Mouse (Mus musculus) MEL (cell line): ENCODE data around the gene Mpnd.
A peak's percentile ranks its signal among the peaks of the same experiment; 100 is the strongest.

Experiments used
- CTCF ChIP-seq, 3 experiments: IDR thresholded peaks in 2 of 3; conservative IDR thresholded peaks in 1 of 3; 2 replicates each; pipeline ENCODE4 v1.5.1; 2011 to 2012; ENCODE audit warnings: low read length in 3 of 3, low read depth in 2 of 3, mild to moderate bottlenecking in 2 of 3, improper control_type of control experiment in 1 of 3, inconsistent platforms in 1 of 3, mixed read lengths in 1 of 3, moderate library complexity in 1 of 3; ENCODE audit not compliant: control insufficient read depth in 1 of 3, insufficient read depth in 1 of 3, poor library complexity in 1 of 3, severe bottlenecking in 1 of 3
- ELF1 ChIP-seq: IDR thresholded peaks from 2 replicates; pipeline ENCODE4 v1.6.1; 2014; ENCODE audit warnings: low read depth, mild to moderate bottlenecking, inconsistent platforms, low read length, improper control_type of control experiment, moderate library complexity
- GABPA ChIP-seq: IDR thresholded peaks from 2 replicates; pipeline ENCODE4 v1.6.1; 2012; ENCODE audit warnings: low read depth, mild to moderate bottlenecking, inconsistent platforms, low read length, improper control_type of control experiment, moderate library complexity
- KAT2A ChIP-seq: conservative IDR thresholded peaks from 2 replicates; pipeline ENCODE4 v1.6.1; 2012; ENCODE audit warnings: low read depth, low read length, improper control_type of control experiment, inconsistent platforms
- MAX ChIP-seq: IDR thresholded peaks from 2 replicates; pipeline ENCODE4 v1.6.1; 2011; ENCODE audit warnings: low read length, improper control_type of control experiment
- MAZ ChIP-seq: IDR thresholded peaks from 2 replicates; pipeline ENCODE4 v1.6.1; 2012; ENCODE audit warnings: low read depth, mild to moderate bottlenecking, inconsistent platforms, low read length, improper control_type of control experiment
- POLR2A ChIP-seq, 2 experiments: IDR thresholded peaks; 2 replicates each; pipeline ENCODE4 v1.6.1; 2011 to 2012; ENCODE audit warnings: low read length in 2 of 2, mild to moderate bottlenecking in 2 of 2, control low read depth in 1 of 2, improper control_type of control experiment in 1 of 2, low read depth in 1 of 2, moderate library complexity in 1 of 2; ENCODE audit not compliant: control insufficient read depth in 1 of 2, insufficient read depth in 1 of 2, poor library complexity in 1 of 2
- SIN3A ChIP-seq: IDR thresholded peaks from 2 replicates; pipeline ENCODE4 v1.6.1; 2012; ENCODE audit warnings: low read length, improper control_type of control experiment, inconsistent platforms
- TBP ChIP-seq: IDR thresholded peaks from 2 replicates; pipeline ENCODE4 v1.8.0; 2011; ENCODE audit warnings: low read depth, low read length, improper control_type of control experiment
- TCF12 ChIP-seq: IDR thresholded peaks from 2 replicates; pipeline ENCODE4 v1.6.1; 2014; ENCODE audit warnings: low read depth, mild to moderate bottlenecking, inconsistent platforms, low read length, improper control_type of control experiment, moderate library complexity
- USF1 ChIP-seq: IDR thresholded peaks from 2 replicates; pipeline ENCODE4 v1.6.1; 2014; ENCODE audit warnings: low read depth, mild to moderate bottlenecking, inconsistent platforms, low read length, improper control_type of control experiment, moderate library complexity
- ZKSCAN1 ChIP-seq: IDR thresholded peaks from 2 replicates; pipeline ENCODE4 v1.6.1; 2012; ENCODE audit warnings: low read depth, mild to moderate bottlenecking, inconsistent platforms, low read length, improper control_type of control experiment, moderate library complexity

- TF ChIP-seq CTCF (IDR thresholded peaks at IDR 0.05 in 2 of 3, conservative IDR thresholded peaks at IDR 0.05 in 1 of 3; ENCODE audit: control insufficient read depth in 1 of 3, insufficient read depth in 1 of 3, low read depth in 2 of 3, low read length in 3 of 3, poor library complexity in 1 of 3, severe bottlenecking in 1 of 3), result peak in 2 of 3 experiments; percentile 38 to 53; a peak in 4 of 6 replicates
- peak; percentile 62 for TF ChIP-seq SIN3A
- no peak for TF ChIP-seq TBP
- TF ChIP-seq USF1, result peak; percentile 3; the same call in 1 of the 2 replicates
- peak; percentile 48 for TF ChIP-seq MAX
- peak; percentile 80; the same call in 1 of the 2 replicates for TF ChIP-seq MAZ
- no peak for TF ChIP-seq KAT2A
- 0 out of 2 replicates have a peak, but pooled peaks have one; percentile 4 for TF ChIP-seq ELF1
- TF ChIP-seq ZKSCAN1, result no peak
- TF ChIP-seq POLR2A (IDR thresholded peaks at IDR 0.05; ENCODE audit: control insufficient read depth in 1 of 2, insufficient read depth in 1 of 2, low read depth in 1 of 2, low read length in 2 of 2, poor library complexity in 1 of 2), result peak; percentile 57 to 88; a peak in 3 of 4 replicates
- no peak for TF ChIP-seq GABPA
- peak; percentile 34 for TF ChIP-seq TCF12
Observed at GRCm38 (mm10) chr17:56009088-56009961, 3.8 kb downstream of the Mpnd start.
